Mouse (Mus musculus) forebrain, embryonic 10.5 days (tissue): ENCODE measurements at regions not wholly inside any gene's neighbourhood (a gene's known extent, or its start where the extent isn't known, plus 50 kb on each side); places are given as distances from the start of the nearest gene placed in this dataset.
"Not testable (repeated sequence)": the region's sequence is repeated elsewhere in the genome, so short reads cannot be mapped to it uniquely, and the experiment has no call there.

Source experiments
- DNase-seq: peaks from one replicate; pipeline ENCODE4 v3.0.0-alpha.2; 2017; ENCODE audit warnings: low spot score; ENCODE audit errors: extremely low spot score
- H3K27ac ChIP-seq: fragments of 300-500 bp; sonication (generic); 2 replicates; pipeline ENCODE4 v1.5.1; 2016; ENCODE audit warnings: mild to moderate bottlenecking
- H3K27me3 ChIP-seq: fragments of 300-500 bp; sonication (generic); 2 replicates; pipeline ENCODE4 v1.6.1; 2016; ENCODE audit warnings: mild to moderate bottlenecking; ENCODE audit not compliant: poor library complexity, severe bottlenecking
- H3K36me3 ChIP-seq: fragments of 300-500 bp; sonication (generic); replicated peaks from 2 replicates; pipeline ENCODE4 v1.6.1; 2016; ENCODE audit warnings: mild to moderate bottlenecking, moderate library complexity
- H3K4me1 ChIP-seq: fragments of 300-500 bp; sonication (generic); 2 replicates; pipeline ENCODE4 v1.6.1; 2016
- H3K4me3 ChIP-seq: fragments of 300-500 bp; sonication (generic); 2 replicates; pipeline ENCODE4 v1.5.1; 2016; ENCODE audit warnings: mild to moderate bottlenecking, moderate library complexity
- H3K9me3 ChIP-seq: fragments of 300-500 bp; sonication (generic); 2 replicates; pipeline ENCODE4 v1.6.1; 2016; ENCODE audit warnings: mild to moderate bottlenecking, moderate library complexity
- WGBS: fragments of 180-500 bp; shearing (Covaris S2); methylation state at CpG from one replicate; pipeline ENCODE4 v1.1.7; 2016; 5-methylcytosine and 5-hydroxymethylcytosine counted together

DNA sequence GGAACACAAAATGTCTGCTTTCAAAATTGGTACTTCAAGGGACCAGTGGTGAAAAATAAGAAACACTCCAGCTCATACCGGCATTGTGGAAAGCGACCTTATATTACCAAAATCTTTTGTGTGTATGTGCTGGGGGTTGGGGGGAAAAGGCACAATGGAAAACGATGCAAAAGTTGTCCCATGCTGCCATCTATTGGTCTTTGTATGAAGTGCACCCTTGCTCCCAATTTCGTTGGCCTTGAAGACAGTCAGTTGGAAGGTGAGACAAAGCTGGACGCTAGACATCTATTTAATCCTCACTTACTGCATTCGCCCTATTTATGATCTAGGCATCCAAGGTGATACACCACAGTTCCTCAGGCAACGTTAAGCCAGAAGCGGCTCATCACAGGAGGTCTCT is 186.6 kb downstream of the BC048507 start:
- H3K27me3 ChIP-seq, H3K27ac ChIP-seq, H3K36me3 ChIP-seq, DNase-seq, H3K4me1 ChIP-seq, H3K4me3 ChIP-seq: not testable (repeated sequence)
- WGBS: 19% methylated on average over 8 of the region's 8 CpGs
- H3K9me3 ChIP-seq: peaks cover 20% of the 10 kb centered on the region

DNA sequence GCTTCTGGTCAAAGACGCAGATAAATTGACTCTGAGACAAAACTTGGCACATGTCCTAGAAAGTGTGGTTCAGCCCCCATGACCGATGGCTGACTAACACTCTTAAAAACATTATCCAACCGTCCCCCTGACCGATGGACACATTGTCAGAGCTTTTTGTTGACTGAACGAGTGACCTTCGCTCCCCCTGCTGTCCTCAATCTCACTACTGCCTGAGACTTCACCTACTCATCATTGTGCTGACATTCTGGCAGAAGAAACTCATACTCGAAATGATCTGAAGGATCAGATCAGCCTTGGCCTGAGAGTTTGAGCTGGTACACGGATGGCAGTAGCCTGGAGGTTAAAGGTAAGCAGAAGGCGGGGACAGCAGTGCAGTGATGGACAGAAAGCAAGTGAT is 230.2 kb downstream of the BC048507 start:
- not testable (repeated sequence) for H3K36me3 ChIP-seq, H3K4me3 ChIP-seq, H3K27ac ChIP-seq, H3K27me3 ChIP-seq, DNase-seq, H3K4me1 ChIP-seq
- 89% methylated on average over 9 of the region's 9 CpGs for WGBS
- H3K9me3 ChIP-seq: peaks cover 32% of the 10 kb centered on the region

DNA sequence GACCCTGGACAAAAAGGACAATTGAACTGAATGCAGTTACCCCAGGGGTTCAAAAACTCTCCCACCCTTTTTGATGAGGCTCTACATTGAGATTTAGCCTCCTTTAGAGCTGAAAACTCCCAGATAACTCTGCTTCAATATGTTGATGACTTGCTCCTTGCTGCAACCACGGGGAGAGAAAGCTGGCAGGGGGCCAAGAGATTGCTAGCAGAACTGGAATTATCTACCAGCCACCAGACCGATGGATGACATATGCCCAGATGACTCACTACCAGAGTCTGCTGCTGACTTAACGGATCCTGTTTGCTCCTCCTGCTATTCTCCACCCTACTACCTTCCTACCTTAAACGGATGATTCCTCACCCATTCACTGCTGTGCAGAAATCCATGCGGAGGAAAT is 253.7 kb downstream of the BC048507 start:
- not testable (repeated sequence) for H3K4me3 ChIP-seq, H3K4me1 ChIP-seq, H3K27me3 ChIP-seq, H3K27ac ChIP-seq, H3K36me3 ChIP-seq, DNase-seq
- 83% methylated on average over 5 of the region's 5 CpGs for WGBS
- peaks cover 54% of the 10 kb centered on the region for H3K9me3 ChIP-seq
